Mouse (Mus musculus) midbrain, postnatal 0 days (tissue): ENCODE data around the gene Agbl4. TPM values are rescaled to one million over a fixed set of nuclear protein-coding genes. Genes with fewer than 3 reads are reported as not detected.

Experiments
- ATAC-seq: fragments of 200-750 bp; cut with Nextera tagmentation; 2 replicates; pipeline ENCODE4 v1.8.0; 2017; ENCODE audit warnings: moderate number of reproducible peaks, mild to moderate bottlenecking, moderate TSS enrichment, moderate library complexity; ENCODE audit not compliant: low FRiP score
- DNase-seq: peaks from one replicate; pipeline ENCODE4 v3.0.0-alpha.2; 2015; ENCODE audit warnings: low spot score
- H3K27ac ChIP-seq: fragments of 300-500 bp; sonication (generic); 2 replicates; pipeline ENCODE4 v1.5.1; 2014; ENCODE audit warnings: low read depth, mild to moderate bottlenecking, low read length, mixed read lengths
- H3K27me3 ChIP-seq: fragments of 300-500 bp; sonication (generic); 2 replicates; pipeline ENCODE4 v1.6.1; 2014; ENCODE audit warnings: low read length, control low read depth, mixed read lengths; ENCODE audit not compliant: insufficient read depth
- H3K36me3 ChIP-seq: fragments of 300-500 bp; sonication (generic); 2 replicates; pipeline ENCODE4 v1.6.1; 2014; ENCODE audit warnings: low read length, control low read depth, mixed read lengths; ENCODE audit not compliant: insufficient read depth
- H3K4me1 ChIP-seq: fragments of 300-500 bp; sonication (generic); 2 replicates; pipeline ENCODE4 v1.6.1; 2014; ENCODE audit warnings: mild to moderate bottlenecking, control low read depth, antibody characterized with exemption, low read length, mixed read lengths; ENCODE audit not compliant: insufficient read depth
- H3K4me2 ChIP-seq: fragments of 300-500 bp; sonication (generic); 2 replicates; pipeline ENCODE4 v1.6.1; 2014; ENCODE audit warnings: low read depth, mild to moderate bottlenecking, low read length, mixed read lengths; ENCODE audit not compliant: poor library complexity, severe bottlenecking
- H3K4me3 ChIP-seq: fragments of 300-500 bp; sonication (generic); 2 replicates; pipeline ENCODE4 v1.5.1; 2014; ENCODE audit warnings: low read depth, mild to moderate bottlenecking, low read length, moderate library complexity
- H3K9ac ChIP-seq: fragments of 300-500 bp; sonication (generic); replicated peaks from 2 replicates; pipeline ENCODE4 v1.6.1; 2014; ENCODE audit warnings: mild to moderate bottlenecking, low read length, moderate library complexity, mixed read lengths; ENCODE audit not compliant: poor library complexity, severe bottlenecking
- H3K9me3 ChIP-seq: fragments of 300-500 bp; sonication (generic); 2 replicates; pipeline ENCODE4 v1.6.1; 2016; ENCODE audit warnings: low read length, control low read depth
- CTCF ChIP-seq: IDR thresholded peaks from 2 replicates; pipeline ENCODE4 v1.5.1; 2016; ENCODE audit warnings: antibody characterized with exemption, mild to moderate bottlenecking
- WGBS: fragments of 180-500 bp; shearing (Covaris S2); extraction: QIAGEN DNeasy Blood & Tissue Kit; methylation state at CpG from one replicate; pipeline ENCODE4 v1.1.7; 2014; 5-methylcytosine and 5-hydroxymethylcytosine counted together
- polyA plus RNA-seq: library from polyadenylated mRNA; unstranded; fragments of >200 nt; fragmentation: Nextera tagmentation; extraction: Ambion mirVana; gene quantifications from 2 replicates; pipeline ENCODE4 v1.2.1, GENCODE M21; 2015
- total RNA-seq: library from RNA; depleted of rRNA; stranded (reverse); fragments of >200 nt; gene quantifications from 2 replicates; pipeline ENCODE4 v1.2.3, GENCODE M21; 2014

Agbl4 gene
- total and polyA plus RNA-seq, 2 experiments from 2014 or later: 5.0 to 9.2 TPM

- TF ChIP-seq CTCF: no peak
- Histone ChIP-seq H3K27ac (no peak overlapping the region), H3K9me3 (no peaks in the 10 kb centered on the region), H3K27me3 (no peaks in the 10 kb centered on the region), H3K4me2 (no peak overlapping the region), H3K9ac (no peak overlapping the region), H3K4me1 (no peaks in the 10 kb centered on the region), H3K4me3 (no peak overlapping the region), H3K36me3 (peaks cover 21% of the 10 kb centered on the region)
- 73% methylated on average over 7 of the region's 7 CpGs for WGBS
- no peak for DNase-seq
- no peak for ATAC-seq
These were observed 1052.2 kb downstream of the Agbl4 start for GRCm38 (mm10) chr4:111449442-111450199.

GRCm38 (mm10) chr4:111451283-111451918 lies 1053.9 kb downstream of the Agbl4 start:
- no peaks in the 10 kb centered on the region for H3K27me3 ChIP-seq
- DNase-seq (no peak), ATAC-seq (no peak)
- 85% methylated on average over 7 of the region's 7 CpGs for WGBS
- no peak for TF ChIP-seq CTCF
- H3K9me3 ChIP-seq: no peaks in the 10 kb centered on the region
- peaks cover 37% of the 10 kb centered on the region for H3K36me3 ChIP-seq
- H3K4me3 ChIP-seq: no peak overlapping the region
- no peak overlapping the region for H3K27ac ChIP-seq
- H3K4me2 ChIP-seq: no peak overlapping the region
- no peak overlapping the region for H3K9ac ChIP-seq
- 0 out of 2 replicates have a peak, but pooled peaks cover 2% of the 10 kb centered on the region for H3K4me1 ChIP-seq

DNA sequence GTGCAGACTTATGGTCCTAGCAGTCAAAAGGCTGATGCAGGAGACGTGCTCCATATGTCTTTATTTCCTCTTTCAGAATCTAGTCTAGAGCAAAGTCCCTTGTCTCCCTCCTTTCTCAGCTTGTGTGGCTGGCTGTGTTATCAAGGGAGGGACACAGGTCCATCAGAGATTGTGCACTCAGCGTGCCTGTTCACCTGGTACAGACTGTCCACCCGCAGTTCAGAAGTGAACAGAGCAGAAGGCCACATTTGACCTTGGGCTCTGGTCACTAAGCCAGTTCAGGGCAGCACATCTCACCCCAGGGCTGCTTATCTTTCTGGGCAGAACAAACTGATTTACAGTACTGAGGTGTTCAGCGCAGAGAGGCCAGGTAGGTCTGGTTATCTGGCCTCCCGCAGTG lies 1054.7 kb downstream of the Agbl4 start:
- H3K9ac ChIP-seq: no peak overlapping the region
- H3K4me2 ChIP-seq: no peak overlapping the region
- H3K9me3 ChIP-seq: no peaks in the 10 kb centered on the region
- no peak for DNase-seq
- H3K4me3 ChIP-seq: no peak overlapping the region
- H3K27ac ChIP-seq: no peak overlapping the region
- WGBS: 92% methylated on average over 5 of the region's 5 CpGs
- no peak for ATAC-seq
- H3K27me3 ChIP-seq: no peaks in the 10 kb centered on the region
- H3K4me1 ChIP-seq: 0 out of 2 replicates have a peak, but pooled peaks cover 2% of the 10 kb centered on the region
- peaks cover 40% of the 10 kb centered on the region for H3K36me3 ChIP-seq
- no peak for TF ChIP-seq CTCF

DNA sequence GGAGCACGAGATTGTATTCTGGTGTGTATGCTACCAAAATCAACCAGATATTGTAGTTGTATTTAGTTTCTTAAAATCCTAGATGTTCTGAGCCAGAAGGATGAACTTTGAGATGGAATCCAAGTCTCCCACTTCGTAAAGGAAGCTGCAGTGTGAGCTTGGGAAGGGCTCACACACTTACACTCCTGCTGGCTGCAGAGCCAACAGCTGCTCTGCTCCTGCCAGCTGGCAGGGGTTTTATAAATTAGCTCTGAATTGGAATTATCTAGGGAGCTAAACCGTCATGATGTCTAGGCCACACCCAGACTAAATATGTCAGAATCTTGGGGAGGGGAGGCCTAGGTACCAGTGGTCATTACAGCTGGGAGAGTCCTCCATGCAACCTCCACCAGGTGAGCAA lies 1055.8 kb downstream of the Agbl4 start:
- Histone ChIP-seq H3K36me3 (peaks cover 36% of the 10 kb centered on the region), H3K9ac (no peak overlapping the region)
- 72% methylated on average over 3 of the region's 3 CpGs for WGBS

DNA sequence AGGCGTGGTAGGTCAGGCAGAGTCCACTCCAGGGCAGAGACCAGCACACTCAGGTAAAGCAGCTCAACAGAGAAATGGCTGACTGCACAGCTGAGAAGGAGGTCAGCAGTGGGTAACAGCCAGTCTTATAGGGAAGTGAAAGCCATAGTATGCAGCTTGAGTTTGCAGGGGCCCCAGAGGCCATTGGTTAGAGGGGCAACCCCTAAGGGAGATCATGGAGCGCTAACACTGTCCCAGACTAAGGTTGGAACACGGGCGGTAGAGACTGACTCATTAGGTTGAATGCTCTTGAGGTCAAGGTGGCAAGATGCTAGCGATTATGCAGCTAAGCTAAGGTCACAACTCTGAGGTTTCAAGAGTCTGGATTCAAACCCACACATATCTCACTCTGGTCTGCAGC lies 1058.2 kb downstream of the Agbl4 start:
- Histone ChIP-seq H3K4me2 (no peak overlapping the region), H3K9me3 (no peaks in the 10 kb centered on the region), H3K4me3 (no peak overlapping the region), H3K36me3 (peaks cover 31% of the 10 kb centered on the region), H3K27me3 (no peaks in the 10 kb centered on the region), H3K9ac (no peak overlapping the region), H3K4me1 (0 out of 2 replicates have a peak, but pooled peaks cover 2% of the 10 kb centered on the region), H3K27ac (no peak overlapping the region)
- ATAC-seq: no peak
- no peak for DNase-seq
- 95% methylated on average over 5 of the region's 5 CpGs for WGBS
- no peak for TF ChIP-seq CTCF

More for the DNA sequence above, 1055.8 kb downstream of the Agbl4 start:
- no peak overlapping the region for H3K4me2 ChIP-seq
- no peak overlapping the region for H3K4me3 ChIP-seq
- DNase-seq: no peak
- H3K27ac ChIP-seq: no peak overlapping the region
- no peaks in the 10 kb centered on the region for H3K27me3 ChIP-seq
- H3K4me1 ChIP-seq: 0 out of 2 replicates have a peak, but pooled peaks cover 2% of the 10 kb centered on the region
- TF ChIP-seq CTCF: no peak
- ATAC-seq: no peak
- H3K9me3 ChIP-seq: no peaks in the 10 kb centered on the region

DNA sequence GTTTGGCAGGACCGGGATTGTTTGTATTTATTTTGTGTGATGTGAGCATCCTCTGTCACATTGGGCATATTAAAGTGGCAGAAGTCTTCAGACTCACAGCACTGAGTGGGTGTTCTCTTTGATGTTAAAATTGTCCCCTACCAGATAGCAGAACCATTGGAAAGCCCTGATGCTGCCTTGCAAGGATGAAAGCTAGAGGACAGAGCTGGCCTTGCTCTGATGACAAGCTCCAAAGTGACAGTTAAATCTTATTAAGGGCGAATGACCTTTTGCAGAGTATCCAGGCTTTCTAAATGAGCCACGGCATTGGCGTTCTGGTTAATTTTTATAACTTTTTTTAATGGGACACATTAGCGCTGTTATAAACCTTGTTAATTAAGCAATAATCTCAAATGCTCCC lies 1060.1 kb downstream of the Agbl4 start:
- Histone ChIP-seq H3K4me2 (no peak overlapping the region), H3K9me3 (no peaks in the 10 kb centered on the region), H3K4me3 (no peak overlapping the region), H3K9ac (no peak overlapping the region), H3K27me3 (no peaks in the 10 kb centered on the region), H3K4me1 (0 out of 2 replicates have a peak, but pooled peaks cover 2% of the 10 kb centered on the region), H3K27ac (no peak overlapping the region), H3K36me3 (peaks cover 25% of the 10 kb centered on the region)
- no peak for DNase-seq
- WGBS: 71% methylated on average over 5 of the region's 5 CpGs
- no peak for ATAC-seq
- no peak for TF ChIP-seq CTCF
